Comparison of ENCODE assay signal across 12 mouse cellular contexts in the genomic region with DNA sequence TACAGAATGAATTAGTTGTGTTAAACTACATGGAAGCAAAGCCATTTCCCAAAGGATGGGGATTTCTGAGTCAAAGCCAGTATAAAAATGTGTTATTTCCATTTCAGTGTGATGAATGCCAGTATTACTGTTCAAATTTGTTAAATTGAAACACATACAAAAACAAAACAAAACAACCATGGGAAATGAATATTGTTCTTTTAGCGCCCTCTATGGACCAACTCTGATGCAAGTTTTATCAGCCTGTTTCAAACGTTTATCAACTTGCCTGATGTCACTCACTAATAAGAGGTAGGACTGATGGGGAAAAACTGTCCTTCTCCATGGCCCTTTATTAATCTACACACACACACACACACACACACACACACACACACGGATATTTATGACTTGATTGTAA. TPM values are rescaled to one million over a fixed set of nuclear protein-coding genes. Genes with fewer than 3 reads are reported as not detected.
DNase-seq lines count a peak whose midpoint lies in the region; ATAC-seq and TF ChIP-seq lines count a peak whose summit lies in the region.
"Had no signal": no experiment of that assay in that cellular context is flagged by ENCODE, and none has a peak within 500 bp of the region (broad histone marks: within the 10 kb centered on the region; RNA-seq: fewer than 3 reads in every experiment).

No protein-coding gene starts in this region.

- 1% methylated on average over 3 of the region's 3 CpGs for WGBS in forebrain, embryonic 14.5 days
- WGBS in forebrain, embryonic 15.5 days = under 1% methylated on average over 3 of the region's 3 CpGs

- dilution Hi-C loops in CH12.LX (cut with MboI; ENCODE audit: extremely low pct_ligation_motif_present, extremely low pct_unique_long_range_greater_than_20kb, low sequenced_read_pairs) = no loop called here

- no peaks in the 10 kb centered on the region for H3K79me2 ChIP-seq in CH12.LX (replicated peaks; ENCODE audit: control insufficient read depth, extremely low read depth, insufficient read depth, poor library complexity, severe bottlenecking)

- peak; percentile 80 for TF ChIP-seq CTCF in layer of hippocampus, adult 2 months (conservative IDR thresholded peaks at IDR 0.05)
- peak; percentile 17 to 77; a peak in 3 of 4 replicates for TF ChIP-seq CTCF in CH12.LX (conservative IDR thresholded peaks at IDR 0.05 in 1 of 2, IDR thresholded peaks at IDR 0.05 in 1 of 2; ENCODE audit: low read depth in 2 of 2, low read length in 2 of 2)
- 0 out of 2 replicates have a peak, but pooled peaks have one; percentile 5 for TF ChIP-seq CTCF in cortical plate, adult 2 months (IDR thresholded peaks at IDR 0.05; ENCODE audit: extremely low read depth, insufficient read depth, low read length)

- H3K36me3 ChIP-seq in forebrain, embryonic 14.5 days (ENCODE audit: control insufficient read depth, insufficient read depth, low read length) = no peaks in the 10 kb centered on the region
- no peaks in the 10 kb centered on the region for H3K36me3 ChIP-seq in forebrain, embryonic 15.5 days
- H3K36me3 ChIP-seq in CH12.LX (replicated peaks in 1 of 2; ENCODE audit: control insufficient read depth in 1 of 2, insufficient read depth in 1 of 2, low read length in 1 of 2) = no peaks in the 10 kb centered on the region

- TF ChIP-seq POLR2A in CH12.LX (IDR thresholded peaks at IDR 0.05; ENCODE audit: low read depth, low read length) = no peak
- no peak for TF ChIP-seq POLR2A in cortical plate, adult 2 months (IDR thresholded peaks at IDR 0.05; ENCODE audit: extremely low read depth, insufficient read depth, low read length)

- no peaks in the 10 kb centered on the region for H3K9me3 ChIP-seq in forebrain, embryonic 14.5 days (replicated peaks; ENCODE audit: control insufficient read depth, low read length)
- H3K9me3 ChIP-seq in forebrain, embryonic 15.5 days = no peaks in the 10 kb centered on the region
- H3K9me3 ChIP-seq in CH12.LX (replicated peaks; ENCODE audit: low read length) = peaks cover 7% of the 10 kb centered on the region

- ATAC-seq in forebrain, embryonic 14.5 days = no peak
- no peak for ATAC-seq in forebrain, embryonic 15.5 days (replicated peaks)
- ATAC-seq in frontal cortex, adult (ENCODE audit: low TSS enrichment) = no peak

- no peak overlapping the region for H3K9ac ChIP-seq in forebrain, embryonic 14.5 days (ENCODE audit: low read length)
- no peak overlapping the region for H3K9ac ChIP-seq in forebrain, embryonic 15.5 days (replicated peaks)
- no peak overlapping the region for H3K9ac ChIP-seq in CH12.LX (ENCODE audit: insufficient read depth, low read depth)

- TF ChIP-seq EP300 in CH12.LX (IDR thresholded peaks at IDR 0.05; ENCODE audit: low read length) = no peak

- no peak overlapping the region for H3K4me2 ChIP-seq in forebrain, embryonic 14.5 days (ENCODE audit: low read length)
- H3K4me2 ChIP-seq in forebrain, embryonic 15.5 days (replicated peaks) = no peak overlapping the region
- H3K4me2 ChIP-seq in CH12.LX (ENCODE audit: insufficient read depth, low read depth, poor library complexity, severe bottlenecking) = no peak overlapping the region

- no peaks in the 10 kb centered on the region for H3K27me3 ChIP-seq in forebrain, embryonic 14.5 days (replicated peaks; ENCODE audit: control insufficient read depth, insufficient read depth, low read length)
- no peaks in the 10 kb centered on the region; the same call in 1 of the 2 replicates for H3K27me3 ChIP-seq in forebrain, embryonic 15.5 days
- H3K27me3 ChIP-seq in CH12.LX (replicated peaks) = peaks cover 79% of the 10 kb centered on the region

- in situ Hi-C loops in CH12.LX (cut with MboI; ENCODE audit: low pct_ligation_motif_present, low pct_unique_long_range_greater_than_20kb, low sequenced_read_pairs) = no loop called here

- no peak overlapping the region for H3K4me3 ChIP-seq in forebrain, embryonic 14.5 days (ENCODE audit: low read depth, low read length)
- no peak overlapping the region for H3K4me3 ChIP-seq in forebrain, embryonic 15.5 days
- H3K4me3 ChIP-seq in layer of hippocampus, adult 2 months = no peak overlapping the region
- no peak overlapping the region for H3K4me3 ChIP-seq in CH12.LX (replicated peaks in 1 of 3; ENCODE audit: low read depth in 2 of 3, low read length in 2 of 3, poor library complexity in 1 of 3)
- H3K4me3 ChIP-seq in cortical plate, adult 2 months (ENCODE audit: insufficient read depth, low read length) = no peak overlapping the region

- TF ChIP-seq RAD21 in CH12.LX (IDR thresholded peaks at IDR 0.05; ENCODE audit: low read depth, low read length) = peak; percentile 72

- no peak overlapping the region for H3K27ac ChIP-seq in forebrain, embryonic 14.5 days (ENCODE audit: low read depth, low read length)
- H3K27ac ChIP-seq in forebrain, embryonic 15.5 days (replicated peaks) = no peak overlapping the region
- H3K27ac ChIP-seq in layer of hippocampus, adult 2 months = no peak overlapping the region
- H3K27ac ChIP-seq in CH12.LX (ENCODE audit: insufficient read depth, low read depth) = no peak overlapping the region
- H3K27ac ChIP-seq in cortical plate, adult 2 months (ENCODE audit: insufficient read depth, low read length) = no peak overlapping the region

- DNase-seq in forebrain, embryonic 14.5 days (ENCODE audit: low spot score) = peak; percentile 78
- DNase-seq in layer of hippocampus, adult 2 months (ENCODE audit: low spot score in 2 of 2) = peak; percentile 50 to 59
- DNase-seq in layer of hippocampus, adult 8-10 months (ENCODE audit: low spot score in 2 of 2) = no peak
- peak; percentile 31 for DNase-seq in CH12.LX (ENCODE audit: extremely low read depth)
- DNase-seq in urinary bladder, adult 18-20 months (ENCODE audit: low spot score in 2 of 2) = no peak
- DNase-seq: gastrocnemius, postnatal 14 days had no signal

- H3K4me1 ChIP-seq in forebrain, embryonic 14.5 days (ENCODE audit: control insufficient read depth, insufficient read depth, low read length) = peaks cover 1% of the 10 kb centered on the region; the same call in 1 of the 2 replicates
- H3K4me1 ChIP-seq in forebrain, embryonic 15.5 days = peaks cover 2% of the 10 kb centered on the region; the same call in 1 of the 2 replicates
- no peaks in the 10 kb centered on the region for H3K4me1 ChIP-seq in CH12.LX (ENCODE audit: control insufficient read depth in 1 of 2, insufficient read depth in 2 of 2)
- no peaks in the 10 kb centered on the region for H3K4me1 ChIP-seq in cortical plate, adult 2 months (ENCODE audit: control insufficient read depth, insufficient read depth, low read length)

TF ChIP-seq in CH12.LX, 34 proteins besides CTCF, POLR2A, EP300 and RAD21:
- TF ChIP-seq RCOR1 (conservative IDR thresholded peaks at IDR 0.05; ENCODE audit: low read depth, low read length) = no peak
- TF ChIP-seq JUND (conservative IDR thresholded peaks at IDR 0.05; ENCODE audit: low read depth, low read length) = 0 out of 2 replicates have a peak, but pooled peaks have one; percentile 10
- TF ChIP-seq TBP (conservative IDR thresholded peaks at IDR 0.05; ENCODE audit: low read depth, low read length) = no peak
- peak; percentile 54 for TF ChIP-seq SMC3 (IDR thresholded peaks at IDR 0.05; ENCODE audit: low read depth, low read length)

RNA-seq across cellular contexts. Expression of gene Drd1, which starts 7.8 kb away (rescaled TPM):
- polyA plus RNA-seq in forebrain, embryonic 14.5 days (2014; fragmentation: Nextera tagmentation; extraction: Ambion mirVana) = 5.1 and 8.3 TPM in 2 replicates
- 10.1 and 12.3 TPM in 2 replicates for polyA plus RNA-seq in forebrain, embryonic 15.5 days (2015; fragmentation: Nextera tagmentation; extraction: Ambion mirVana)
- total RNA-seq in layer of hippocampus, adult 2 months (2021) = 1 to 10 TPM; 5.4 to 8.7 TPM
- total RNA-seq in layer of hippocampus, adult 8-10 months (2022) = 10 to 100 TPM in 1 of 4 experiments, 1 to 10 TPM in 3; 7.4 to 10.4 (median 8.5) TPM
- total RNA-seq in CH12.LX (2012; rRNA removed) = not detected in 2 replicates
- total RNA-seq in CH12.LX (2014; rRNA removed) = not detected in 2 replicates
- not detected in 2 replicates for polyA plus RNA-seq in CH12.LX (2012; ENCODE audit: insufficient read length, low read depth)
- polyA plus RNA-seq in cortical plate, adult 2 months (2012; rRNA removed) = 4.8 and 16.2 TPM in 2 replicates
- total RNA-seq: ES-E14; neutrophil, adult 5-6 weeks had no signal
- polyA plus RNA-seq: liver, embryonic 16.5 days had no signal

RNA-seq across cellular contexts. Expression of gene Sfxn1, which starts 8.4 kb away (rescaled TPM):
- polyA plus RNA-seq in forebrain, embryonic 14.5 days (2014; fragmentation: Nextera tagmentation; extraction: Ambion mirVana) = 88.6 and 88.8 TPM in 2 replicates
- polyA plus RNA-seq in forebrain, embryonic 15.5 days (2015; fragmentation: Nextera tagmentation; extraction: Ambion mirVana) = 80.1 and 81.9 TPM in 2 replicates
- total RNA-seq in layer of hippocampus, adult 2 months (2021) = 10 to 100 TPM; 48.7 to 49.1 TPM
- 10 to 100 TPM; 45.9 to 50.9 (median 48.0) TPM for total RNA-seq in layer of hippocampus, adult 8-10 months (2022)
- total RNA-seq in CH12.LX (2012; rRNA removed) (71.7 and 84.1 TPM in 2 replicates), CH12.LX (2014; rRNA removed) (97.1 and 98.0 TPM in 2 replicates)
- 118 and 147 TPM in 2 replicates for polyA plus RNA-seq in CH12.LX (2012; ENCODE audit: insufficient read length, low read depth)
- polyA plus RNA-seq in cortical plate, adult 2 months (2012; rRNA removed) = 42.7 and 45.0 TPM in 2 replicates

Comparison
In these comparisons a context has a peak if more than half of its experiments do, and no peak if none do; other contexts are left out.
1. DNase-seq: peak in forebrain, embryonic 14.5 days (single experiment), layer of hippocampus, adult 2 months (2 of 2) and CH12.LX (single experiment); none in layer of hippocampus, adult 8-10 months (0 of 2) and urinary bladder, adult 18-20 months (0 of 2).
2. CTCF ChIP-seq: peak in every context shown above with its lines; median percentile 80 in layer of hippocampus, adult 2 months; 47 in CH12.LX; 5 in cortical plate, adult 2 months.